Mouse (Mus musculus) natural killer cell, adult 2 months (primary cell): ENCODE data around the gene Ldhc.
"Not testable (repeated sequence)": the region's sequence is repeated elsewhere in the genome, so short reads cannot be mapped to it uniquely, and the experiment has no call there.

Experiments
- DNase-seq, 2 experiments: peaks; one replicate each; pipeline ENCODE4 v3.0.0; 2022; ENCODE audit warnings: low spot score in 2 of 2

The Ldhc gene

GRCm38 (mm10) chr7:46860996-46861395, at the start of gene Ldhc:
TSS of gene Ldhc (plus strand) at chr7:46861203.
- DNase-seq = no peak

- DNase-seq = no peak
Measured at GRCm38 (mm10) chr7:46814012-46814411, 47.0 kb upstream of the Ldhc start.

DNA sequence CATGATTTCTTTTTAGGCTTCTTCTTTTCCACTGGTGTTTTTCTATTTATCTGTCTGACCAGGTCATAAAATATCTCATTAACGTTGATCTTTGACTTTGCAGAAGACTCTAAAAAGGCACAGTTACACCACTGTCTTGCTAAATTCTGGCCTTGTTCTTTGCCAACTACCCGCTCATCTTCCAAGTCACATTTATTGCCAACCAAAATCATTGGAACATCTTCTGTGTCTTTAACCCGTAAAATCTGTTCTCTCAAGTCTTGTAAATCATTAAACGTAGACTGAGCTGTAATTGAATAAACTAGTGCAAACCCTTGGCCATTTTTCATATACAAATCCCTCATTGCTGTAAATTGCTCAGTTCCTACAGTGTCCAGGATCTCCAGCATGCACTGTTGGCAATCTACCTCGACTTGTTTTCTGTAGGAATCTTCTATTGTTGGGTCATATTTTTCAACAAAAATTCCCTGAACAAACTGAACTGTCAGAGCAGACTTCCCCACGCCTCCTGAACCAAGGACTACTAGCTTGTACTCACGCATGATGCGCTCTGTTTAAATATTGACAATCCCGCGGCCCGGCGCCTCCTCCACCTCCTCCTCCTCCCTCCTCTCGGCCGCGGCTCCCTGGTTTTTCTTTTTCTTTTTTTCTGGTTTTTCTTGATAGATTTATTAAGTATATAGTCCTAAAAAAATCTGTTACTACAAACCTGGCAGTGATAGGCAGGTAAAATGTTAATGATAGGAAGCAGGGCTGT, 39.9 kb upstream of the Ldhc start:
- not testable (repeated sequence) for DNase-seq

GRCm38 (mm10) chr7:46827046-46827802, 33.8 kb upstream of the Ldhc start:
- no peak for DNase-seq

- no peak for DNase-seq
Measured at GRCm38 (mm10) chr7:46827803-46828184, 33.2 kb upstream of the Ldhc start.

DNA sequence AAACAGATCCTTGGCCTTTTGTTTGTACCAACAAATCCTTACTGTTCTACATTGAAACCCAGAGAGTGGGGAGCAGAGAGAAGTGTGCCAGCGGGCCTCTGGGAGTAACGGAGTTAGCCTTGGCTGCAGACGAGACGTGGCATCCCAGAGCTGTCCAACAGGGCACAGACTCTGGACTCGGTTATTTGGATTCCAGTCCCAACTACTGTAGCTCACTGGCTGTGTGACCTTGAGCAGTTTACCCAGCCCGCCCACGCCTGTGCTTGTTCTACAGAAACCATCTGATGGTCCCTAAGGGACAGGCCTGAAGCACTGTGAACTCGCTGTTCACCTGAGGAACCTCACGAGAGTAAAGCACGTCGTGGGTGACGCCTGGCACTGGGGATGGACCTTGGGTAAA, 31.1 kb upstream of the Ldhc start:
- no peak for DNase-seq

- DNase-seq = peak; percentile 26 to 38
Measured at GRCm38 (mm10) chr7:46830799-46831590, 30.0 kb upstream of the Ldhc start.

- no peak for DNase-seq
Measured at GRCm38 (mm10) chr7:46831693-46832092, 29.3 kb upstream of the Ldhc start.

DNA sequence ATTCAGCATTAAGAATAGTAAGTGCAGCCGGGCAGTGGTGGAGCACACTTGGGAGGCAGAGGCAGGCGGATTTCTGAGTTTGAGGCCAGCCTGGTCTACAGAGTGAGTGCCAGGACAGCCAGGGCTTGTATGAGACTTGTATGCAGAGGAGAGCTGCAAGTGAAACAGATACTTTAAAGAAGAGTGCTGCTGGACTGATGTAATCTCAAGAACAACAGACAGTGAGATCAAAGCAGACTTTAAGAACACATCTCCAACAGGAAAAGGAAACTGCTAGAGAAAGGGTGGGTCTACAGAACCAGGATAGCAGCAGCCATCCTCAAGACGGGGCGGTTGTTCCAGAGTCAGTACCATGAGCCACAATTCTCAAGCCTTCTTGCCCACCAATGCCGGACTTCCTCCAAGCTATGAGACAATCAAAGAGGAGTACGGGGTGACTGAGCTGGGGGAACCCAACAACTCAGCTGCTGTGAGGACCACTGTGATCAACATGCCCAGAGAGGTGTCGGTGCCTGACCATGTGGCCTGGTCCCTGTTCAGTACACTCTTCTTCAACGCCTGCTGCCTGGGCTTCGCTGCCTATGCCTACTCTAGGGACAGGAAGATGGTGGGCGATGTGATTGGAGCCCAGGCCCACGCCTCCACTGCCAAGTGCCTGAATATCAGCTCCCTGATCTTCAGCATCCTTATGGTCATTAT, 28.7 kb upstream of the Ldhc start:
- not testable (repeated sequence) for DNase-seq

DNA sequence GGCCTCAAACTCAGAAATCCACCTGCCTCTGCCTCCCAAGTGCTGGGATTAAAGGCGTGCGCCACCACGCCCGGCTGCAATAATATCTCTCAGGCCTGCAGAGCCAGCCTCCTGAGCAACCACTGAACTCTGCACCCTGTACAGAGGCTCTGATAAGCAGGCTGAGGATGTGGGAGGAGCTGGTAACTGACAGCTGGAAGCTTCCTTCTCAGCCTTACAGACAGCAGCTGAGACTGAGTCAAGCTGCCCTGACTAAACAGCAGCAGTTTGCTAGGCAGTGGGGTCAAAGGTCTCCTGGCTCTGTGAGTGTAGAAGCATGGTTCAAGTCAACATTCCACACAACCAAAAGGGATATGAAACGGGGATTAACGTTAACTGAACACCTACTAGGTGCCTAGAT, 27.7 kb upstream of the Ldhc start:
- DNase-seq = peak; percentile 36 to 47

DNA sequence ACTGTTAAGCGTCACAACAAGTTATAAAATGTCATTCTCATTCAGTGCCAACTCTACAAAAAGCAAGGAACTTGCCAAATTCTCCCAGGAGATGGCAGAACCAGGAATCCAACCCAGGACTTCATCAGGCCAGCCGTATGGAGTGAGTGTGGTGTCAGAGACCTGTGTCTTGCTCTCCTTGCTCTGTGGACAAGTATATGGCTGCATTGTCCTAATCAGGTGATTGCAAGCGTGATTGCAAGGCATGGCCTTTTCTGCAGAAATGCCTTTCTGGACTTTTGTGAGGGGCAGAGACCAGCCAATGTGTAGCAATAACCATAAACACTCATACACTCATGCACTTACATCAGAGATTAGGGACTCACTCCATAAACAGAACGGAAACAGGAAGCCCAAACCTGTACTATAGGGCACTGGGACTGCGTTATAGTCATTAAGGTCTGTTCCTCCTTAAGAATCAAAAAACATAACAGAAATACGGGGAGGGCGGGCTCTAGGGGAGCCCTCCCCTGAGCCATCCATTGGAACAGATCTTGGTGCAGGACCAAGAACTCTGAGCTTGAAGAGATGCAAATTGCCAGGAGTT, 27.2 kb upstream of the Ldhc start:
- no peak for DNase-seq

DNA sequence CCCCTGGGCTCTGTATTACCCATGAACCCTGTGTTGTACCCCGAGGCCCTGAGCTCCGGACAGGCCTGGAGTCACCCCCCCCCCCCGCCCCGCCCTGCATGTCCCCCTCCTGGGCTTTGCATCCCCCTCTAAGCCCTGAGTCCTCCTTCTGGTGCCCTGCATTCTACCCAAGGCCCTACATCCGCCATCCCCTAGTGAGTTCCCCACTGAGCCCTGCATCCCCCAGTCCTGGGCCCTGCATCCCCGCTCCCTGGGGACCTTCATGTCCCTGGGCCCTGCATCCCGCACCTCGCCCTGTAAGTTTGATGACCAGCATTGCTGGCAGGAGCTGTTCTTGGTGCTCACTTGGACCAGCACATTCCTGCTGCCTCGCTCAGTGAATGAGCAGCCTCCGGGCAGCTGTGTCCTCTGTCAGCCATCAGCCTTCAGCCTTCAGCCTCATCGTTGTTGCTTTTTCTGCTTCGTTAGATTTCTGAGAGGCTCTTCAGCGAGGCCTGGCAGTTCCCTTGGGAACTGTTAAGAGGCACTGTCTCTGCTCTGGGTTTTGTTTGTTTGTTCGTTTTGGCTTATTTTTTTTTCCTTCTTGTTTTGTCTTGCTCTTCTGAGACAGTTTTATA, 25.9 kb upstream of the Ldhc start:
- DNase-seq = no peak

DNA sequence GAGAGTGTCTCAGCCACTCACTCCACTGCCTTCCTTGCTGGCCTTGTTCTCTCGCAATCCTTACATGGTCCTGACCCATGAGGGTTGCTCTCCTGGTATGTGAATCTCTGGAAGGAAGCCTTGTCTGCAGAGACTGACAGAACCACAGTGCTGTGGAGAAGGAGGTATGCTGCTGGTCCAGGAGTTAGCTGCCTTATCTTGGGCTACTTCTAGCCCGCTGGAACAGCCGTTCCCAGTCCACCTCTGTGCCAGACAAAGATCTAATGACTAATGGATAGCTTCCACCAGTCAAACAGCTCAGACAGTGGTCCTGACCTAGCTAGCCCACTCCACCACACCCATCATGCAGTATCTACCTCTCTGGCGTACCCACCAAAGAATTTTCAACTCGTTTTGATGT, 24.6 kb upstream of the Ldhc start:
- no peak for DNase-seq

DNA sequence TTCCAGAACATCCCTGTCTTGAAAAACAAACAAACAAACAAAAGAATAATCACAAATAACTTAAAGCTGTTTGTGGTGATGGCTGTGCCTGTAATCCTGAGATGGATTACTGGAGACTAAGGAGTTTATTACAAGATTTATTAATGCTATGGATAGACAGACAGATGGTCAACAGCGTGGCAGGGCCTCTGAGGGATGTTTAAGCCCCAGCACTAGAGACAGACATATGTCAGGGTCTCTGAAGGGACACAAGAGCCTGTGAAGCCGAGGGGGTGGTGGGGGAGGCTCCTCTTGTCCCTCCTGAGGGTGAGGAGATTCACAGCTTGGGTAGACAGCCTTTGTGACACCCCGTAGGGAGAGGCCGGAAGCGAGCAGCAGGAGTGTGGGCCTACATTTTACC, 23.9 kb upstream of the Ldhc start:
- DNase-seq = no peak

GRCm38 (mm10) chr7:46838104-46838671, 22.8 kb upstream of the Ldhc start:
- no peak for DNase-seq

- peak; percentile 39 to 64 for DNase-seq
Measured at GRCm38 (mm10) chr7:46838891-46839302, 22.1 kb upstream of the Ldhc start.

DNA sequence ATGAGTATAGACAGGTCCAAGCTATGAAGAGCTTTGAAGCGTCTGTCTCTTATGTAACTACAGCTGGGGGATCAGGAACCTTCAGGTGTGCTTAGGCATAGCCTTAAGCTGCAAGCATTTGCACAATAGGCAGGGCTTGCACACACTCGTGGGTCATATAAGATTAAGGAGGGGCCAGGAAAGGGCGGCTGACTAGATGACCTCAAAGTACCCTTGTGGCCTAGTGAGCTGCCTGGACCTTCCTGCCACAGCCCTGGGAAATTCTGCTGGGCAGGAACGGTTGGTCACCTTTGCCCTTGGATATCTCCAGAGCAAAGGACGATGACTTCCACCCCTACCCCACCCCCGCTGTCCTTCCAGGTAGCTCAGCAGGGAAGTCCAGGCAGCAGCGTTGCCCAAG, 21.6 kb upstream of the Ldhc start:
- DNase-seq = no peak

DNA sequence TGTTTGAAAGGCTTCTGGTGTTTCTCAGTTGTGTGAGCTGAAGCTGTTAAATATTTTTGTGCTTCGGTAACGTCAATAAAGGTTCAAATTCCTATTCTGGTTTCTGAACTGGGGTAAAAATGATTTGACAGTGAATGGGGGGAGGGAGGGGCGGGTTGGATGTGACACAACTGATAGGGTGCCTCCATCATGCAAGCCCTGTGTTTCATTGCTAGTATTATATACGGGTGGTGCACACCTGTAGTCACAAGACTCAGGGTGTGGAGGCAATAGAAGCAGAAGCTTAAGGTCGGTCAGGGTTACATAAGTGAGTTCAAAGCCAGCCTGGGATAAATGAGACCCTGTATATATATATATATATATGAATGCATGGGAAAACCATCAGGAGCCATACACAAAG, 21.1 kb upstream of the Ldhc start:
- no peak for DNase-seq

- DNase-seq = no peak
Measured at GRCm38 (mm10) chr7:46840326-46840725, 20.7 kb upstream of the Ldhc start.

GRCm38 (mm10) chr7:46840787-46841525, 20.0 kb upstream of the Ldhc start, which contains the start of gene Ldha:
TSS of gene Ldha (plus strand) at chr7:46841475.
- DNase-seq = no peak
